Mouse (Mus musculus): Measurements from ENCODE around the gene Stfa3. TPM values are rescaled to one million over a fixed set of nuclear protein-coding genes. Genes with fewer than 3 reads are reported as not detected.

The Stfa3 gene
- polyA plus RNA-seq, 1 experiment from 2014 or later: not detected

Other genes with a start within 250 kb of the Stfa3 start
- gene Gm5416, start 245.0 kb downstream of the Stfa3 start, polyA plus RNA-seq (2014; fragmentation: Nextera tagmentation; extraction: Ambion mirVana): not detected in 2 replicates
- not detected in 2 replicates for gene 2010005H15Rik, start 233.9 kb downstream of the Stfa3 start, polyA plus RNA-seq (2014; fragmentation: Nextera tagmentation; extraction: Ambion mirVana)
- 0.91 and 1.5 TPM in 2 replicates for gene Stfa1, start 178.4 kb downstream of the Stfa3 start, polyA plus RNA-seq (2014; fragmentation: Nextera tagmentation; extraction: Ambion mirVana)
- not detected in 2 replicates for gene BC117090, start 121.1 kb downstream of the Stfa3 start, polyA plus RNA-seq (2014; fragmentation: Nextera tagmentation; extraction: Ambion mirVana)
- gene BC100530, start 87.6 kb downstream of the Stfa3 start, polyA plus RNA-seq (2014; fragmentation: Nextera tagmentation; extraction: Ambion mirVana): not detected in 2 replicates
- gene Stfa2, start 46.9 kb downstream of the Stfa3 start, polyA plus RNA-seq (2014; fragmentation: Nextera tagmentation; extraction: Ambion mirVana): not detected in 2 replicates
- 0.34 and 0.39 TPM in 2 replicates for gene Casr, start 106.7 kb upstream of the Stfa3 start, polyA plus RNA-seq (2014; fragmentation: Nextera tagmentation; extraction: Ambion mirVana)
- gene Cd86, start 210.7 kb upstream of the Stfa3 start, polyA plus RNA-seq (2014; fragmentation: Nextera tagmentation; extraction: Ambion mirVana): 1.2 and 1.4 TPM in 2 replicates
- 2.7 and 4.6 TPM in 2 replicates for gene Ildr1, start 238.6 kb upstream of the Stfa3 start, polyA plus RNA-seq (2014; fragmentation: Nextera tagmentation; extraction: Ambion mirVana)